In genomic region chr17:47266335-47266734, GRCm38 (mm10) we compare ENCODE assay signal across 16 mouse cellular contexts.
"Had no signal": no experiment of that assay in that cellular context is flagged by ENCODE, and none has a peak within 500 bp of the region (broad histone marks: within the 10 kb centered on the region; RNA-seq: fewer than 3 reads in every experiment).

No protein-coding gene starts in this region.

- H3K4me3 ChIP-seq: kidney, embryonic 15.5 days; liver, embryonic 13.5 days; neural tube, embryonic 13.5 days; stomach, embryonic 15.5 days had no signal

- H3K4me1 ChIP-seq: liver, embryonic 13.5 days; stomach, embryonic 15.5 days had no signal

- H3K27me3 ChIP-seq: kidney, embryonic 15.5 days; liver, embryonic 13.5 days; neural tube, embryonic 13.5 days; stomach, embryonic 15.5 days had no signal

- H3K9ac ChIP-seq: kidney, embryonic 15.5 days; liver, embryonic 13.5 days; liver, postnatal 0 days; neural tube, embryonic 13.5 days; stomach, embryonic 15.5 days had no signal

- ATAC-seq: intestine, embryonic 16.5 days; liver, postnatal 0 days had no signal

- H3K27ac ChIP-seq: kidney, embryonic 15.5 days; liver, embryonic 13.5 days; neural tube, embryonic 13.5 days; stomach, embryonic 15.5 days had no signal

- H3K36me3 ChIP-seq: liver, embryonic 13.5 days had no signal

- H3K9me3 ChIP-seq: stomach, embryonic 15.5 days had no signal

- DNase-seq: kidney, adult 2 months; kidney, postnatal 14 days; layer of hippocampus, postnatal 36 days; liver, embryonic 13.5 days; liver, postnatal 0 days; lung, postnatal 36 days; midbrain, embryonic 14.5 days; retina, postnatal 1 day; right cerebral cortex, postnatal 4 days; spleen, adult 18-20 months; thymus, adult 2 months; thymus, postnatal 25 days had no signal

- H3K4me2 ChIP-seq: kidney, embryonic 15.5 days; liver, embryonic 13.5 days; neural tube, embryonic 13.5 days; stomach, embryonic 15.5 days had no signal
